Comparison of ENCODE assay signal across 8 mouse cellular contexts in the genomic region with DNA sequence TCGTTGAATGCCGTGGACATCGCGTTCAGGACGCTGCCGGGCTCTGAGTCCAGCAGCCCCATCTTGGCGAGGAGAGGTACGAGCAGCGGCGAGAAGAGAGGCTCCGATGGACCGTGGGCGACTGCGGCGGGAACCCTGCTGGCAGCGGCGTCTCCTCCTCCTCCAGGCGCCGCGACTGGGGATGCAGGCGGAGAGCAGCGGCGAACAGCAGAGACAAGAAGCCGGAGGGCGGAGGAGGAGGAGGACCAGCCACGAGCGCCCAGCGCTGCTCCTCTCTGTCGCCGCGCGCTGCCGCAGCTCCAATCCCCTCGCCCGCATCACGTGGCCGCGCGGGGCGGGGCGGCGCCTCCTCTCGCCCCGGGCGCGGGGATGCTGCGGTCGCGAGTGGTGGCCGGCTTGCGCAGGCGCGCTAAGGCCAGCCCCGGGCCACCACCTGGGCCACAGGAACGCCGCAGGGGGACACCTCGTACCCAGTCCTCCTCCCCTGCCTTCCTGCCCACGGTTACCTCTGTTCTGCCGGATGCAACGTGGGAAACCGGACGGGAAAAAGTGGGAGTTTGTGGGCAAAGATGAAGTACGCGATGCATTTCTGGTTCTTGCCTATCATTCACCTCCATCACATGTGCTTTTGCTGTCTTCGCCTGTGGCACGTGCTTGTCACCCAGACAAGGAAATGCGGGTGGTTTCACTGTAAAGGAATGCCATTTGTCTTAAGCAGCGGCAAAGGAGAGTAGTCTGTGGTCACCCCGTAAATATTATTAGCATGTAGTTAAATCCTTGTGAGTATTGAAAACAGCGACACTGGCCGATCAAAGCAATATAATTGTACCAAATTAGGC. TPM values are rescaled to one million over a fixed set of nuclear protein-coding genes. Genes with fewer than 3 reads are reported as not detected.
A peak's percentile ranks its signal among the peaks of the same experiment; 100 is the strongest.
DNase-seq lines count a peak whose midpoint lies in the region; ATAC-seq lines count a peak whose summit lies in the region.

A gene (minus strand): TSS at position 301 of the 839 bp plus-strand sequence.

- H3K27me3 ChIP-seq in intestine, embryonic 14.5 days (replicated peaks; ENCODE audit: control insufficient read depth, insufficient read depth, low read length) = peaks cover 29% of the 10 kb centered on the region
- H3K27me3 ChIP-seq in megakaryocyte, embryonic 14.5 days (replicated peaks) = peaks cover 46% of the 10 kb centered on the region

- intact Hi-C loops in left cerebral cortex, postnatal 10 days (cut with DNase I) = loop anchor here (5.0 kb wide), 1 partner anchor 101 kb away; no protein-coding TSS in a partner anchor

- peak; percentile 93 for ATAC-seq in intestine, embryonic 14.5 days (replicated peaks; ENCODE audit: low FRiP score, low TSS enrichment, low read depth)

- H3K4me2 ChIP-seq in intestine, embryonic 14.5 days (ENCODE audit: low read length) = peak within 1 kb of the TSS; percentile 97

- DNase-seq in adrenal gland, adult 8-10 months = peak; percentile 19
- peak; percentile 92 for DNase-seq in embryo, embryonic 11 days
- peak; percentile 42 to 50 for DNase-seq in gastrocnemius, postnatal 4 days (ENCODE audit: low spot score in 2 of 2)
- peak; percentile 81 for DNase-seq in intestine, embryonic 14.5 days (ENCODE audit: low spot score)
- DNase-seq in left cerebral cortex, postnatal 10 days (ENCODE audit: extremely low spot score in 1 of 2, low spot score in 2 of 2) = peak; percentile 86 to 89
- peak; percentile 95 for DNase-seq in right cerebral cortex, adult 18-20 months
- no peak for DNase-seq in c-Kit-positive CD71-positive TER-119-positive erythroid progenitor cells, embryonic 14.5 days (ENCODE audit: low spot score)

- peak within 1 kb of the TSS; percentile 51 for H3K9ac ChIP-seq in intestine, embryonic 14.5 days (ENCODE audit: low read length)

- no peaks in the 10 kb centered on the region for H3K9me3 ChIP-seq in intestine, embryonic 14.5 days (ENCODE audit: control insufficient read depth, low read length)
- no peaks in the 10 kb centered on the region for H3K9me3 ChIP-seq in megakaryocyte, embryonic 14.5 days

- peak within 1 kb of the TSS; percentile 70 for H3K4me3 ChIP-seq in intestine, embryonic 14.5 days (ENCODE audit: low read depth, low read length)
- peak within 1 kb of the TSS; percentile 92 for H3K4me3 ChIP-seq in megakaryocyte, embryonic 14.5 days (replicated peaks)

- H3K27ac ChIP-seq in intestine, embryonic 14.5 days (ENCODE audit: low read depth) = peak within 1 kb of the TSS; percentile 47

- 2% methylated on average over 63 of the region's 71 CpGs for WGBS in intestine, embryonic 14.5 days

- peaks cover 6% of the 10 kb centered on the region; the same call in 1 of the 2 replicates for H3K4me1 ChIP-seq in intestine, embryonic 14.5 days (replicated peaks; ENCODE audit: control insufficient read depth, insufficient read depth, low read length)
- peaks cover 19% of the 10 kb centered on the region for H3K4me1 ChIP-seq in megakaryocyte, embryonic 14.5 days

- H3K36me3 ChIP-seq in intestine, embryonic 14.5 days (ENCODE audit: control insufficient read depth, insufficient read depth, low read length) = no peaks in the 10 kb centered on the region
- no peaks in the 10 kb centered on the region for H3K36me3 ChIP-seq in megakaryocyte, embryonic 14.5 days (replicated peaks; ENCODE audit: low read length)

RNA-seq across cellular contexts. Expression of the gene that starts here (rescaled TPM):
- 1 to 10 TPM in 3 of 4 experiments, under 1 TPM in 1; 0.86 to 1.7 (median 1.4) TPM for total RNA-seq in adrenal gland, adult 8-10 months (2022)
- total RNA-seq in gastrocnemius, postnatal 4 days (2021) = 1 to 10 TPM; 1.0 to 1.2 TPM
- 9.3 and 11.2 TPM in 2 replicates for polyA plus RNA-seq in intestine, embryonic 14.5 days (2014; fragmentation: Nextera tagmentation; extraction: Ambion mirVana)
- 10 to 100 TPM; 93.5 to 97.4 TPM for total RNA-seq in left cerebral cortex, postnatal 10 days (2021)
- polyA plus RNA-seq in megakaryocyte, embryonic 14.5 days (2012; ENCODE audit: insufficient read depth, low replicate concordance) = not detected in 2 replicates

Comparison
In these comparisons a context has a peak if more than half of its experiments do, and no peak if none do; other contexts are left out.
1. RNA of the gene that starts here (total RNA-seq): 93.5 to 97.4 TPM in left cerebral cortex, postnatal 10 days; 0.86 to 1.7 TPM in adrenal gland, adult 8-10 months and 1.0 to 1.2 TPM in gastrocnemius, postnatal 4 days; every median in the first group is over 10 times any median in the second.
2. RNA of the gene that starts here (polyA plus RNA-seq): 9.3 to 11.2 TPM in intestine, embryonic 14.5 days; not detected in megakaryocyte, embryonic 14.5 days; every median in the first group is over 10 times any median in the second.